Mouse (Mus musculus) C2C12 (cell line): Measurements from ENCODE around the gene Dock7. TPM values are rescaled to one million over a fixed set of nuclear protein-coding genes. Genes with fewer than 3 reads are reported as not detected.
A peak's percentile ranks its signal among the peaks of the same experiment; 100 is the strongest.

Source experiments
- H3K27me3 ChIP-seq: one replicate; pipeline ENCODE4 v1.6.1; 2011; ENCODE audit not compliant: control insufficient read depth, insufficient read depth, insufficient read length
- H3K36me3 ChIP-seq: one replicate; pipeline ENCODE4 v1.6.1; 2011; ENCODE audit not compliant: control insufficient read depth, insufficient read depth
- H3K4me3 ChIP-seq: one replicate; pipeline ENCODE4 v1.5.1; 2011; ENCODE audit warnings: mild to moderate bottlenecking, control low read depth; ENCODE audit not compliant: poor library complexity, insufficient read depth, severe bottlenecking
- H3K79me2 ChIP-seq: one replicate; pipeline ENCODE4 v1.6.1; 2011; ENCODE audit not compliant: control insufficient read depth, insufficient read depth
- H3K79me3 ChIP-seq: one replicate; pipeline ENCODE4 v1.6.1; 2011; ENCODE audit warnings: low read depth, control low read depth
- H3ac ChIP-seq: one replicate; pipeline ENCODE3; 2011; ENCODE audit warnings: low read depth; ENCODE audit not compliant: control insufficient read depth, insufficient read length
- CEBPB ChIP-seq: IDR thresholded peaks from one replicate; pipeline ENCODE4 v1.6.1; 2011; ENCODE audit warnings: low read depth, mild to moderate bottlenecking, control low read depth, moderate library complexity
- CTCF ChIP-seq: IDR thresholded peaks from one replicate; pipeline ENCODE4 v1.5.1; 2011; ENCODE audit not compliant: control insufficient read depth, insufficient read depth, insufficient read length
- FOSL1 ChIP-seq: IDR thresholded peaks from one replicate; pipeline ENCODE4 v1.8.0; 2011; ENCODE audit warnings: mild to moderate bottlenecking, low read length; ENCODE audit not compliant: poor library complexity, insufficient read depth, severe bottlenecking
- MAX ChIP-seq: IDR thresholded peaks from one replicate; pipeline ENCODE4 v1.6.1; 2011; ENCODE audit warnings: mild to moderate bottlenecking, control low read depth
- MYOD1 ChIP-seq: IDR thresholded peaks from one replicate; pipeline ENCODE4 v1.6.1; 2011; ENCODE audit warnings: low read depth; ENCODE audit not compliant: control insufficient read depth, insufficient read length
- MYOG ChIP-seq: IDR thresholded peaks from one replicate; pipeline ENCODE4 v1.6.1; 2011; ENCODE audit not compliant: control insufficient read depth, insufficient read length; ENCODE audit errors: extremely low read depth
- USF1 ChIP-seq: IDR thresholded peaks from one replicate; pipeline ENCODE4 v1.6.1; 2011; ENCODE audit warnings: low read depth, mild to moderate bottlenecking, control low read depth, moderate library complexity
- polyA plus RNA-seq: library from polyadenylated mRNA; unstranded; fragments of >200 nt; fragmentation: generic; extraction: Trizol; gene quantifications from one replicate; pipeline ENCODE4 v1.2.1, GENCODE M21; 2012; ENCODE audit warnings: missing spikeins

The Dock7 gene
- polyA plus RNA-seq, 1 experiment: 30.2 TPM

DNA sequence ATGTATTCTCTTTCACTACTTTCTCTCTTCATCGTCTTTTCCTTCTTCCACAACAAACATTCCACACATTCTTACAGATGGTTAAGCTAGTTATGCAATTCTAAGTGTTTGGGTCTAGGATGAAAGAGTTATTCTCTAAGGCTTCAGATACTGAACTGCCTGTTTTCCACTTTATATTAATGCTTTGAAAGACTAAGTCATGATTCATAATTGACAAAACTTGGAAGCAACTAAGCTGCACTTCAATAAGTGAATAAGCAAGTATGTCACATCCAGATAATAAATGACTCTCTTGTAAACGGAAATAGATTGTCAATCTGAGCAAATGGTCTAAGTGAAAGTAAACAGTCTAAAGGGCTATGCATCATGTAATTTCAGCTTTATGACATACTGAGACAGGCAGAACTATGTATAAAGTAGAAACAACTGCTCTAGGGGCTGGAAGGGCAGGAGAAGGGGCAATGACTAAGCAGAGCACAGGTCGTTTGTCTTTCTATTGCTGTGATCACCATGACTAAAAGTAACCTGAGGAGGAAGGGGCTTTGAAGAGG is 29.5 kb downstream of the Dock7 start:
- H3K36me3 ChIP-seq: peaks cover 13% of the 10 kb centered on the region
- no peak overlapping the region for H3ac ChIP-seq
- H3K27me3 ChIP-seq: no peaks in the 10 kb centered on the region
- TF ChIP-seq MYOD1 (no peak), CEBPB (peak; percentile 76)
- peaks cover 72% of the 10 kb centered on the region for H3K79me2 ChIP-seq
- H3K79me3 ChIP-seq: peaks cover 28% of the 10 kb centered on the region
- no peak overlapping the region for H3K4me3 ChIP-seq

DNA sequence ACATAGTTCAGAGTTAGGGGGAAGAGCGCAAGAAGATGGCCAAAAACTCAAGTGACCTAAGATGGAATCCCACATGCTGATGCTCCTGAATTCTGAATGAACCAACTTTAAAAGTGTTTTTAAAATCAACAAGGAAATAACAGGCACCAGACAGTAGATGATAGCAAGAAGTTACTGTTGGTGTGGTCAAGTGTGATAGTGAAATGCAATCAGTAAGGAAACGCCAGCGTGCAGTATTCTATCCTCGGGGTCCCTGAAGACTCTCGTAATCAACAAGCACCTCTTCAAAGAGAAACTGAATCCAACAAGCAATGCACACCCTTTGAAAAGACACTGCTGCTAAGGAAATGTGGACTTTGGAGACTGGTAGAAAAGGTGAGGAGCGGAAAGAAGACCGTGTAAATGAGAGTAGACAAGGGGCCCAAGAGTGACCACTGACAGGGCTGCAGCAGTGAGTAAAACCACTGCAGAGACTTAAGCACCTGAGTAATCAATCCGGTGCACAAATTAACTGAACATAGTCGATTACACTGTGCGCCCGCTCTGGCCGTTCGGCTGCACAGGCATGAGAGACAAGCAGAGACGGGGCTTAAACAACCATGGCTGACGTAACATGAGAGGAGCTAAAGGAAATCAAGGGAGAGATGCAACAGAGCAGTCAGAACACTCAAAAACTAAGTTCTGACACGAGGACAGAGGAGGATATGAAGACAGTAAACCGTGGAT is 32.8 kb downstream of the Dock7 start:
- peaks cover 9% of the 10 kb centered on the region for H3K79me3 ChIP-seq
- H3K4me3 ChIP-seq: no peak overlapping the region
- no peaks in the 10 kb centered on the region for H3K27me3 ChIP-seq
- TF ChIP-seq CTCF (no peak), MYOD1 (no peak), USF1 (no peak), MYOG (no peak), FOSL1 (no peak), CEBPB (no peak), MAX (no peak)
- H3ac ChIP-seq: no peak overlapping the region
- peaks cover 59% of the 10 kb centered on the region for H3K79me2 ChIP-seq
- H3K36me3 ChIP-seq: peaks cover 15% of the 10 kb centered on the region

DNA sequence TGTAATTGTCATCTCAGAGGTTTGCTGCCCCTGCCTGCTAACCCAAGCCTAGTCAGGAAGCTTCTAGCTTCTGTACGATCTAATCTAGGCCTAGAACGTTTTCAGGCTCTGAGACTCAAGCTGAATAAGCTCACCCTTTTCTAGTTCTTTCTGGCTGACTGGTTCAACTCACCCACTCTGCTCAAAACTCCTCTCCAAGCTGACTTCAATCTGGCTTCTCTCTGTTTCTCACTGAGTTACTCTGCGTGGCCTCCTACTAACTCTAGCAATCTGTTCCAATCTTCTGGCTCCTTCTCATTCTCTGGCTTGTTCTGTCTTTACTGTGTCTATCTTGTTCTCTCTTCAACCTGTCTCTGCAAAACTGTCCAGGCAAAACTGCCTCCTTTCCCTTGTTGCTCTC is 36.9 kb downstream of the Dock7 start:
- no peak for TF ChIP-seq CTCF
- TF ChIP-seq MAX: no peak
- no peak for TF ChIP-seq MYOD1
- TF ChIP-seq MYOG: no peak
- no peak for TF ChIP-seq CEBPB
- TF ChIP-seq FOSL1: no peak
- no peak for TF ChIP-seq USF1
- peaks cover 37% of the 10 kb centered on the region for H3K36me3 ChIP-seq
- no peak overlapping the region for H3K4me3 ChIP-seq
- H3K79me2 ChIP-seq: peaks cover 23% of the 10 kb centered on the region
- H3K27me3 ChIP-seq: no peaks in the 10 kb centered on the region
- H3ac ChIP-seq: no peak overlapping the region
- H3K79me3 ChIP-seq: peaks cover 1% of the 10 kb centered on the region

DNA sequence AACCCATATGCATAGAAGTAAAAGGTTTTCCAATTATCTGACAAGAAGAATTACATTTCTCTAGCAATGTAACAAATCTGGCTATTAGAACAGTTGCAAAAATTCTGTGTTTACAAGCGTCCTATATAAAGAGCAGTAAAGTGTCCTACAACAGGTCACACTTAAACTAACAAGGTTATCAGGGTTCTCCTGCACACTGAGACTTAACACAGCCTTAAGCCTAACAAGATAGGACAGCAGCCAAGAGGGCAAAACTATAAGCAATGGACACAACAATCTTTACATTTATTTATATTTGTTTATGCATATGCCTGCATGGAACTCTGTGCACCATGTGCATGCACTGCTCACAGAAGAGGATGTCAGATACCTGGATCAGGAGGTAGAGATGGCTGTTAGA is 39.5 kb downstream of the Dock7 start:
- Histone ChIP-seq H3ac (no peak overlapping the region), H3K27me3 (no peaks in the 10 kb centered on the region), H3K79me3 (no peaks in the 10 kb centered on the region), H3K36me3 (peaks cover 52% of the 10 kb centered on the region), H3K4me3 (no peak overlapping the region), H3K79me2 (peaks cover 17% of the 10 kb centered on the region)
- TF ChIP-seq MYOD1 (no peak), MAX (no peak), CTCF (no peak), MYOG (no peak), USF1 (no peak), CEBPB (no peak), FOSL1 (no peak)

DNA sequence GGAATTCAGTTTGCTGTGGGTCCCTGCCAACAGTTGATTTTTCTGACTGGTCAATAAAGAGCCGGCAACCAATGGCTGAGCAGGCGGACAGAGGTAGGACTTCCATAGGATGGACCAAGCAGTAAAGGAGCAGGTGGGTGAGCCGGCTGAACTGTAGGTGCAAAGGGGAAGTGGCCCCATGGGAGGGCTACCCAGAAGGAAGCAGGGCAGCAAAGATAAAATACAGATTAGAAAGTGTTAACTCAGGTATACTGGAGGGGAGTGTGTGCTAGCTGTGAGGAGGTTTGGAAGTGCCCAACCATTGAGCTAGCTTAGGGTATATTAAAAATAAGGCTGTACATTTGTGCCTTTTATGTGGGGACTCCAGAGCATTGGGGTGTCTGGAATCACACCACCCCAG is 42.7 kb downstream of the Dock7 start:
- Histone ChIP-seq H3K79me2 (peaks cover 4% of the 10 kb centered on the region), H3K27me3 (no peaks in the 10 kb centered on the region), H3K36me3 (peaks cover 76% of the 10 kb centered on the region), H3K79me3 (no peaks in the 10 kb centered on the region), H3K4me3 (no peak overlapping the region), H3ac (no peak overlapping the region)
- TF ChIP-seq MAX (no peak), CTCF (no peak)

DNA sequence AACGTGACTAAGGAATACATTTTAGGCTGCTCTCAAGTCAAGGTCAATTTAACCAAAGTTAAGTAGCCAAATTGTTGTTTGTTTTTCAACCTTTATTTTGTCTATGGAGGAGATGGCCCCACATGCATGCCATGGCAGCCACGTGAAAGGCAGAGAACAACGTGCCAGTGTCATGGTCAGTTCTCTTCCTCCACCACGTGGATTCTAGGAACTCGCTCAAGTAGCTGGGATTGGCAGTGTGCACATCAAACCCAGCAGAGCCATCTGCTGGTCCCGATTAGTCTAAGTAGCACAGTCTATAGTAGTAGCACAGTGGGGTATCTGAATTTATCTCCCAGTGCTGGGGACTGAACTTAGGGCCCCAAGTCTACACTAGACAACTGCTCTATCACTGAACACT is 51.9 kb downstream of the Dock7 start:
- H3K4me3 ChIP-seq: no peak overlapping the region
- peaks cover 69% of the 10 kb centered on the region for H3K36me3 ChIP-seq
- no peaks in the 10 kb centered on the region for H3K79me3 ChIP-seq
- no peak for TF ChIP-seq MAX
- TF ChIP-seq CEBPB: no peak
- TF ChIP-seq MYOD1: no peak
- no peak for TF ChIP-seq CTCF
- no peak for TF ChIP-seq MYOG
- no peaks in the 10 kb centered on the region for H3K79me2 ChIP-seq
- H3ac ChIP-seq: no peak overlapping the region
- no peaks in the 10 kb centered on the region for H3K27me3 ChIP-seq
